In genomic region chr13:38941280-38941679, GRCm38 (mm10) we compare ENCODE assay signal across 16 mouse cellular contexts.
"Had no signal": no experiment of that assay in that cellular context is flagged by ENCODE, and none has a peak within 500 bp of the region (broad histone marks: within the 10 kb centered on the region; RNA-seq: fewer than 3 reads in every experiment).

No protein-coding gene starts in this region.

- H3K27ac ChIP-seq: lung, embryonic 15.5 days; macrophage; midbrain, embryonic 13.5 days; midbrain, embryonic 15.5 days; neural tube, embryonic 12.5 days had no signal

- H3K4me1 ChIP-seq: lung, embryonic 15.5 days; midbrain, embryonic 13.5 days; midbrain, embryonic 15.5 days; neural tube, embryonic 12.5 days had no signal

- H3K9ac ChIP-seq: liver, postnatal 0 days; lung, embryonic 15.5 days; midbrain, embryonic 13.5 days; midbrain, embryonic 15.5 days; neural tube, embryonic 12.5 days had no signal

- ATAC-seq: liver, postnatal 0 days; lung, postnatal 0 days; midbrain, embryonic 13.5 days; midbrain, embryonic 15.5 days had no signal

- DNase-seq: lung, adult 2 months; lung, postnatal 14 days; lung, postnatal 36 days; right cerebral cortex, postnatal 14 days; thymus, adult 18-20 months; thymus, postnatal 14 days; thymus, postnatal 36 days had no signal

- H3K9me3 ChIP-seq: lung, embryonic 15.5 days; megakaryocyte, embryonic 14.5 days; midbrain, embryonic 13.5 days; midbrain, embryonic 15.5 days; neural tube, embryonic 12.5 days had no signal

- H3K4me3 ChIP-seq: lung, embryonic 15.5 days; megakaryocyte, embryonic 14.5 days; midbrain, embryonic 13.5 days; midbrain, embryonic 15.5 days; neural tube, embryonic 12.5 days had no signal

- H3K27me3 ChIP-seq: lung, embryonic 15.5 days; megakaryocyte, embryonic 14.5 days; midbrain, embryonic 13.5 days; midbrain, embryonic 15.5 days; neural tube, embryonic 12.5 days had no signal

- H3K4me2 ChIP-seq: lung, embryonic 15.5 days; midbrain, embryonic 11.5 days; midbrain, embryonic 13.5 days; midbrain, embryonic 15.5 days; neural tube, embryonic 12.5 days had no signal
